ENCODE assay signal across 36 mouse cellular contexts in the genomic region with DNA sequence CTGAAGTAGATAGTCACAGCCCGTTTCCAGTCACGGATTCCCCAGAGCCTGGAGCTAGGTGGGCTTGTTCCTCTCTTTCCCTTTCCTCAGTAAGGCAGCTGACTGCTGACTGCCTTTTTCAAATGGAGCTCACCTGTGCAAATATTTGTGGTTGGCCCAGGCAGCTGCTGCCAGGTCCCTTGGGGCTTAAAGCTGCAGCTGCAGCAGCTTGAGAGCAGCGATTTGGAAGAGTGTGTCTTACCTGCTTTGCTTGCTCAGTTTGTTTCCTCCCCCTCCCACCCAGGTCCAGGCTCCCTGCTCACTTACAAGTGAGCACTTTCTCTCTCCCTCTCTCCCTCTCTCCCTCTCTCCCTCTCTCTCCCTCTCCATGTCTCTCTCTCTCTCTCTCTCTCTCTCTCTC. TPM values are rescaled to one million over a fixed set of nuclear protein-coding genes. Genes with fewer than 3 reads are reported as not detected.
DNase-seq lines count a peak whose midpoint lies in the region; ATAC-seq and TF ChIP-seq lines count a peak whose summit lies in the region.
"Had no signal": no experiment of that assay in that cellular context is flagged by ENCODE, and none has a peak within 500 bp of the region (broad histone marks: within the 10 kb centered on the region; RNA-seq: fewer than 3 reads in every experiment).

No protein-coding gene starts in this region.

- peaks cover 53% of the 10 kb centered on the region for H3K27me3 ChIP-seq in liver, embryonic 15.5 days
- H3K27me3 ChIP-seq in liver, postnatal 0 days (ENCODE audit: insufficient read depth, low read length) = peaks cover 12% of the 10 kb centered on the region; the same call in 1 of the 2 replicates
- no peaks in the 10 kb centered on the region for H3K27me3 ChIP-seq in lung, postnatal 0 days (replicated peaks; ENCODE audit: insufficient read depth, low read length)
- peaks cover 69% of the 10 kb centered on the region for H3K27me3 ChIP-seq in CH12.LX (replicated peaks)
- no peaks in the 10 kb centered on the region for H3K27me3 ChIP-seq in splenic B cell, adult 2 months (ENCODE audit: control insufficient read depth, insufficient read depth, low read length, poor library complexity, severe bottlenecking)
- H3K27me3 ChIP-seq: forebrain, embryonic 15.5 days; neural tube, embryonic 12.5 days had no signal

- DNase-seq in liver, postnatal 0 days = no peak
- DNase-seq in lung, postnatal 25 days (ENCODE audit: low spot score) = peak; percentile 17
- no peak for DNase-seq in lung, postnatal 0 days (ENCODE audit: low spot score)
- DNase-seq in CH12.LX (ENCODE audit: extremely low read depth) = peak; percentile 34
- peak; percentile 37 for DNase-seq in splenic B cell, adult 2 months (ENCODE audit: low read depth, low spot score)
- DNase-seq in gastrocnemius, postnatal 25 days = no peak
- DNase-seq: adrenal gland, adult 2 months; B cell, adult 2 months; cerebellum, adult 11-12 months; cerebellum, postnatal 10 days; gastrocnemius, postnatal 36 days; heart, adult 2 months; kidney, adult 9 months; kidney, postnatal 10 days; layer of hippocampus, postnatal 36 days; left cerebral cortex, postnatal 4 days; right cerebral cortex, adult 18-20 months; spleen, adult 18-20 months had no signal

- TF ChIP-seq RAD21 in CH12.LX (IDR thresholded peaks at IDR 0.05; ENCODE audit: low read depth, low read length) = no peak

- no peak for TF ChIP-seq EP300 in liver, postnatal 0 days (IDR thresholded peaks at IDR 0.05; ENCODE audit: low read depth)
- no peak for TF ChIP-seq EP300 in lung, postnatal 0 days (IDR thresholded peaks at IDR 0.05)
- TF ChIP-seq EP300 in CH12.LX (IDR thresholded peaks at IDR 0.05; ENCODE audit: low read length) = no peak

- H3K79me2 ChIP-seq in CH12.LX (replicated peaks; ENCODE audit: control insufficient read depth, extremely low read depth, insufficient read depth, poor library complexity, severe bottlenecking) = no peaks in the 10 kb centered on the region

- no peaks in the 10 kb centered on the region for H3K36me3 ChIP-seq in liver, embryonic 15.5 days (replicated peaks)
- no peaks in the 10 kb centered on the region for H3K36me3 ChIP-seq in liver, postnatal 0 days (replicated peaks; ENCODE audit: insufficient read depth, low read length)
- no peaks in the 10 kb centered on the region for H3K36me3 ChIP-seq in lung, postnatal 0 days (ENCODE audit: insufficient read depth, low read length)
- H3K36me3 ChIP-seq in CH12.LX (replicated peaks in 1 of 2; ENCODE audit: control insufficient read depth in 1 of 2, insufficient read depth in 1 of 2, low read length in 1 of 2) = no peaks in the 10 kb centered on the region
- H3K36me3 ChIP-seq in splenic B cell, adult 2 months (ENCODE audit: control insufficient read depth, insufficient read depth, low read length, poor library complexity, severe bottlenecking) = no peaks in the 10 kb centered on the region
- H3K36me3 ChIP-seq: forebrain, embryonic 15.5 days; heart, embryonic 12.5 days; liver, embryonic 12.5 days; neural tube, embryonic 12.5 days had no signal

- no peak overlapping the region for H3K9ac ChIP-seq in liver, embryonic 15.5 days
- no peak overlapping the region for H3K9ac ChIP-seq in liver, postnatal 0 days (replicated peaks)
- H3K9ac ChIP-seq in lung, postnatal 0 days (replicated peaks; ENCODE audit: low read depth) = no peak overlapping the region
- no peak overlapping the region for H3K9ac ChIP-seq in CH12.LX (ENCODE audit: insufficient read depth, low read depth)
- H3K9ac ChIP-seq: forebrain, embryonic 15.5 days; heart, embryonic 12.5 days; hindbrain, embryonic 14.5 days; liver, embryonic 12.5 days; neural tube, embryonic 12.5 days had no signal

- in situ Hi-C loops in CH12.LX (cut with MboI; ENCODE audit: low pct_ligation_motif_present, low pct_unique_long_range_greater_than_20kb, low sequenced_read_pairs) = no loop called here

- dilution Hi-C loops in CH12.LX (cut with MboI; ENCODE audit: extremely low pct_ligation_motif_present, extremely low pct_unique_long_range_greater_than_20kb, low sequenced_read_pairs) = no loop called here

- 37% methylated on average over 3 of the region's 3 CpGs for WGBS in liver, embryonic 15.5 days (ENCODE audit: insufficient replicate concordance)
- 29% methylated on average over 3 of the region's 3 CpGs for WGBS in liver, postnatal 0 days (ENCODE audit: insufficient replicate concordance)
- WGBS in lung, postnatal 0 days = 50% methylated on average over 3 of the region's 3 CpGs

- H3K4me1 ChIP-seq in liver, embryonic 15.5 days (replicated peaks) = 0 out of 2 replicates have a peak, but pooled peaks cover 6% of the 10 kb centered on the region
- no peaks in the 10 kb centered on the region for H3K4me1 ChIP-seq in liver, postnatal 0 days (ENCODE audit: insufficient read depth)
- H3K4me1 ChIP-seq in lung, postnatal 0 days (ENCODE audit: insufficient read depth, low read depth, low read length) = no peaks in the 10 kb centered on the region
- peaks cover 0 to 14% of the 10 kb centered on the region in 2 experiments; a peak in 2 of 4 replicates for H3K4me1 ChIP-seq in CH12.LX (ENCODE audit: control insufficient read depth in 1 of 2, insufficient read depth in 2 of 2)
- H3K4me1 ChIP-seq: forebrain, embryonic 15.5 days; liver, embryonic 12.5 days; neural tube, embryonic 12.5 days had no signal

- H3K4me2 ChIP-seq in liver, embryonic 15.5 days = 0 out of 2 replicates have a peak overlapping the region, but pooled peaks have one; percentile 6
- H3K4me2 ChIP-seq in liver, postnatal 0 days (ENCODE audit: low read depth, low read length) = no peak overlapping the region
- H3K4me2 ChIP-seq in lung, postnatal 0 days (replicated peaks; ENCODE audit: low read depth, low read length) = no peak overlapping the region
- peak overlapping the region; percentile 5; the same call in 1 of the 2 replicates for H3K4me2 ChIP-seq in CH12.LX (ENCODE audit: insufficient read depth, low read depth, poor library complexity, severe bottlenecking)
- H3K4me2 ChIP-seq: forebrain, embryonic 15.5 days; heart, embryonic 12.5 days; hindbrain, embryonic 14.5 days; liver, embryonic 12.5 days; neural tube, embryonic 12.5 days had no signal

- ATAC-seq in liver, embryonic 15.5 days (ENCODE audit: insufficient read depth) = no peak
- no peak for ATAC-seq in liver, postnatal 0 days
- no peak for ATAC-seq in lung, postnatal 0 days
- ATAC-seq: activated CD4-positive, CD25-positive, alpha-beta regulatory T cell, adult 4 months; forebrain, embryonic 15.5 days; intestine, postnatal 0 days; liver, embryonic 12.5 days had no signal

- TF ChIP-seq CTCF in liver, postnatal 0 days (IDR thresholded peaks at IDR 0.05; ENCODE audit: low read depth) = no peak
- no peak for TF ChIP-seq CTCF in lung, postnatal 0 days (IDR thresholded peaks at IDR 0.05)
- TF ChIP-seq CTCF in CH12.LX (conservative IDR thresholded peaks at IDR 0.05 in 1 of 2, IDR thresholded peaks at IDR 0.05 in 1 of 2; ENCODE audit: low read depth in 2 of 2, low read length in 2 of 2) = no peak

- no peak overlapping the region for H3K4me3 ChIP-seq in liver, embryonic 15.5 days (replicated peaks)
- no peak overlapping the region for H3K4me3 ChIP-seq in liver, postnatal 0 days (ENCODE audit: low read depth, low read length)
- no peak overlapping the region for H3K4me3 ChIP-seq in lung, postnatal 0 days (ENCODE audit: low read depth, low read length)
- H3K4me3 ChIP-seq in CH12.LX (replicated peaks in 1 of 3; ENCODE audit: low read depth in 2 of 3, low read length in 2 of 3, poor library complexity in 1 of 3) = no peak overlapping the region
- H3K4me3 ChIP-seq: forebrain, embryonic 15.5 days; heart, adult 2 months; heart, embryonic 12.5 days; liver, embryonic 12.5 days; myocyte; neural tube, embryonic 12.5 days had no signal

- no peaks in the 10 kb centered on the region for H3K9me3 ChIP-seq in liver, embryonic 15.5 days (replicated peaks)
- peaks cover 4% of the 10 kb centered on the region; the same call in 1 of the 2 replicates for H3K9me3 ChIP-seq in liver, postnatal 0 days (ENCODE audit: low read length)
- peaks cover 4% of the 10 kb centered on the region; the same call in 1 of the 2 replicates for H3K9me3 ChIP-seq in lung, postnatal 0 days (ENCODE audit: low read length)
- peaks cover 12% of the 10 kb centered on the region for H3K9me3 ChIP-seq in CH12.LX (replicated peaks; ENCODE audit: low read length)
- H3K9me3 ChIP-seq: forebrain, embryonic 15.5 days; liver, embryonic 12.5 days; neural tube, embryonic 12.5 days had no signal

- no peak for TF ChIP-seq POLR2A in CH12.LX (IDR thresholded peaks at IDR 0.05; ENCODE audit: low read depth, low read length)

- no peak overlapping the region for H3K27ac ChIP-seq in liver, embryonic 15.5 days (replicated peaks)
- no peak overlapping the region for H3K27ac ChIP-seq in liver, postnatal 0 days (ENCODE audit: low read depth)
- no peak overlapping the region for H3K27ac ChIP-seq in lung, postnatal 0 days (ENCODE audit: low read length)
- H3K27ac ChIP-seq in CH12.LX (ENCODE audit: insufficient read depth, low read depth) = no peak overlapping the region
- H3K27ac ChIP-seq: forebrain, embryonic 15.5 days; heart, adult 2 months; hindbrain, embryonic 14.5 days; liver, embryonic 12.5 days; macrophage; neural tube, embryonic 12.5 days had no signal

RNA-seq across cellular contexts. Expression of a gene that starts 16.4 kb away (rescaled TPM):
- polyA plus RNA-seq in liver, embryonic 15.5 days (2015; fragmentation: Nextera tagmentation; extraction: Ambion mirVana) = 0.07 TPM in 1 of 2 replicates, not detected in the other
- polyA plus RNA-seq in liver, postnatal 0 days (2015; fragmentation: Nextera tagmentation; extraction: Ambion mirVana) = 0.20 and 0.64 TPM in 2 replicates
- 2.8 TPM in 2 replicates for polyA plus RNA-seq in lung, postnatal 0 days (2015; fragmentation: Nextera tagmentation; extraction: Ambion mirVana)
- total RNA-seq in CH12.LX (2012; rRNA removed) (0.30 TPM in 1 of 2 replicates, not detected in the other), CH12.LX (2014; rRNA removed) (not detected in 2 replicates)
- polyA plus RNA-seq in CH12.LX (2012; ENCODE audit: insufficient read length, low read depth) = not detected in 2 replicates
- total RNA-seq in gastrocnemius, postnatal 25 days (2021) = not detected
- total RNA-seq: common myeloid progenitor, adult 5-6 weeks; gastrocnemius, adult 18-20 months; gastrocnemius, postnatal 36 days; heart, adult 2 months; hematopoietic stem cell, adult 5-6 weeks; layer of hippocampus, postnatal 36 days; left cerebral cortex, postnatal 4 days; megakaryocyte-erythroid progenitor cell, adult 5-6 weeks had no signal
- polyA plus RNA-seq: activated CD4-positive, CD25-positive, alpha-beta regulatory T cell, adult 4 months; forebrain, embryonic 15.5 days; heart, embryonic 12.5 days; liver, embryonic 12.5 days; macrophage; myocyte had no signal

RNA-seq across cellular contexts. Expression of a gene that starts 32.7 kb away (rescaled TPM):
- 31.1 and 32.9 TPM in 2 replicates for polyA plus RNA-seq in liver, embryonic 15.5 days (2015; fragmentation: Nextera tagmentation; extraction: Ambion mirVana)
- 116 and 119 TPM in 2 replicates for polyA plus RNA-seq in liver, postnatal 0 days (2015; fragmentation: Nextera tagmentation; extraction: Ambion mirVana)
- polyA plus RNA-seq in lung, postnatal 0 days (2015; fragmentation: Nextera tagmentation; extraction: Ambion mirVana) = 59.8 and 61.0 TPM in 2 replicates
- 38.4 and 39.7 TPM in 2 replicates for total RNA-seq in CH12.LX (2012; rRNA removed)
- 21.3 and 26.9 TPM in 2 replicates for total RNA-seq in CH12.LX (2014; rRNA removed)
- polyA plus RNA-seq in CH12.LX (2012; ENCODE audit: insufficient read length, low read depth) = 60.5 and 70.0 TPM in 2 replicates
- total RNA-seq in gastrocnemius, postnatal 25 days (2021) = 100 to 1,000 TPM; 164 to 180 TPM

RNA-seq across cellular contexts. Expression of a gene that starts 34.9 kb away (rescaled TPM):
- polyA plus RNA-seq in liver, embryonic 15.5 days (2015; fragmentation: Nextera tagmentation; extraction: Ambion mirVana) = 0.35 and 0.54 TPM in 2 replicates
- polyA plus RNA-seq in liver, postnatal 0 days (2015; fragmentation: Nextera tagmentation; extraction: Ambion mirVana) = 0.97 and 1.2 TPM in 2 replicates
- polyA plus RNA-seq in lung, postnatal 0 days (2015; fragmentation: Nextera tagmentation; extraction: Ambion mirVana) = 0.11 TPM in 1 of 2 replicates, not detected in the other
- total RNA-seq in CH12.LX (2012; rRNA removed) = 0.08 and 0.30 TPM in 2 replicates
- 0.22 and 0.40 TPM in 2 replicates for total RNA-seq in CH12.LX (2014; rRNA removed)
- polyA plus RNA-seq in CH12.LX (2012; ENCODE audit: insufficient read length, low read depth) = 0.15 and 0.23 TPM in 2 replicates
- total RNA-seq in gastrocnemius, postnatal 25 days (2021) = not detected
- total RNA-seq: gastrocnemius, adult 18-20 months; gastrocnemius, postnatal 36 days; hematopoietic stem cell, adult 5-6 weeks; layer of hippocampus, postnatal 36 days; left cerebral cortex, postnatal 4 days; midbrain, postnatal 0 days had no signal
- polyA plus RNA-seq: activated CD4-positive, CD25-positive, alpha-beta regulatory T cell, adult 4 months; adrenal gland, adult 2 months; forebrain, embryonic 15.5 days; frontal cortex, adult 2 months; heart, adult 2 months; heart, embryonic 12.5 days; heart, postnatal 0 days; hindbrain, embryonic 14.5 days; limb, embryonic 14.5 days; macrophage; myocyte; neural tube, embryonic 12.5 days had no signal

RNA-seq across cellular contexts. Expression of a gene that starts 41.5 kb away (rescaled TPM):
- 0.09 and 0.15 TPM in 2 replicates for polyA plus RNA-seq in liver, embryonic 15.5 days (2015; fragmentation: Nextera tagmentation; extraction: Ambion mirVana)
- polyA plus RNA-seq in liver, postnatal 0 days (2015; fragmentation: Nextera tagmentation; extraction: Ambion mirVana) = 0.14 and 1.4 TPM in 2 replicates
- 0.19 and 0.31 TPM in 2 replicates for polyA plus RNA-seq in lung, postnatal 0 days (2015; fragmentation: Nextera tagmentation; extraction: Ambion mirVana)
- total RNA-seq in CH12.LX (2012; rRNA removed) (0.17 TPM in 1 of 2 replicates, not detected in the other), CH12.LX (2014; rRNA removed) (0.24 TPM in 1 of 2 replicates, not detected in the other)
- 0.79 and 0.91 TPM in 2 replicates for polyA plus RNA-seq in CH12.LX (2012; ENCODE audit: insufficient read length, low read depth)
- total RNA-seq in gastrocnemius, postnatal 25 days (2021) = 100 to 1,000 TPM; 723 to 775 TPM
- total RNA-seq: hematopoietic stem cell, adult 5-6 weeks; left cerebral cortex, postnatal 4 days; midbrain, postnatal 0 days had no signal
- polyA plus RNA-seq: activated CD4-positive, CD25-positive, alpha-beta regulatory T cell, adult 4 months; adrenal gland, adult 2 months; forebrain, embryonic 15.5 days; hindbrain, embryonic 14.5 days; intestine, postnatal 0 days; limb, embryonic 14.5 days; liver, embryonic 12.5 days; macrophage; neural tube, embryonic 12.5 days had no signal

RNA-seq across cellular contexts. Expression of a gene that starts 44.9 kb away (rescaled TPM):
- polyA plus RNA-seq in liver, embryonic 15.5 days (2015; fragmentation: Nextera tagmentation; extraction: Ambion mirVana) = 160 and 162 TPM in 2 replicates
- polyA plus RNA-seq in liver, postnatal 0 days (2015; fragmentation: Nextera tagmentation; extraction: Ambion mirVana) = 355 TPM in 2 replicates
- polyA plus RNA-seq in lung, postnatal 0 days (2015; fragmentation: Nextera tagmentation; extraction: Ambion mirVana) = 205 and 206 TPM in 2 replicates
- total RNA-seq in CH12.LX (2012; rRNA removed) (188 and 207 TPM in 2 replicates), CH12.LX (2014; rRNA removed) (207 and 208 TPM in 2 replicates)
- 136 and 155 TPM in 2 replicates for polyA plus RNA-seq in CH12.LX (2012; ENCODE audit: insufficient read length, low read depth)
- 100 to 1,000 TPM; 493 to 532 TPM for total RNA-seq in gastrocnemius, postnatal 25 days (2021)

Comparison
In these comparisons a context has a peak if more than half of its experiments do, and no peak if none do; other contexts are left out.
1. H3K4me2 ChIP-seq: peak in liver, embryonic 15.5 days (single experiment) and CH12.LX (single experiment); none in liver, postnatal 0 days (single experiment) and lung, postnatal 0 days (single experiment).
2. DNase-seq: peak in lung, postnatal 25 days (single experiment), CH12.LX (single experiment) and splenic B cell, adult 2 months (single experiment); none in liver, postnatal 0 days (single experiment), lung, postnatal 0 days (single experiment) and gastrocnemius, postnatal 25 days (single experiment).